Mouse (Mus musculus) spleen, adult 2 months (tissue): Measurements from ENCODE around the gene Ankrd44. TPM values are rescaled to one million over a fixed set of nuclear protein-coding genes. Genes with fewer than 3 reads are reported as not detected.
A peak's percentile ranks its signal among the peaks of the same experiment; 100 is the strongest.

Experiments used
- DNase-seq, 2 experiments: peaks; one replicate each; pipeline versions ENCODE4 v3.0.0 to v3.0.0-alpha.2; 2012 to 2021; ENCODE audit warnings: low spot score in 2 of 2, low read depth in 1 of 2
- H3K27ac ChIP-seq: fragments of 200-500 bp; 2 replicates; pipeline ENCODE4 v1.5.1; 2012; ENCODE audit warnings: low read length, inconsistent platforms; ENCODE audit not compliant: insufficient read depth
- H3K27me3 ChIP-seq: fragments of 200-500 bp; 2 replicates; pipeline ENCODE4 v1.6.1; 2012; ENCODE audit warnings: mild to moderate bottlenecking, moderate library complexity, low read length, inconsistent platforms; ENCODE audit not compliant: control insufficient read depth, insufficient read depth
- H3K36me3 ChIP-seq: fragments of 200-500 bp; 2 replicates; pipeline ENCODE4 v1.6.1; 2012; ENCODE audit warnings: mild to moderate bottlenecking, low read length, inconsistent platforms; ENCODE audit not compliant: control insufficient read depth, insufficient read depth
- H3K4me1 ChIP-seq: fragments of 200-500 bp; 2 replicates; pipeline ENCODE4 v1.6.1; 2011; ENCODE audit warnings: inconsistent platforms; ENCODE audit not compliant: control insufficient read depth, insufficient read depth, insufficient read length
- H3K4me3 ChIP-seq: fragments of 200-500 bp; 2 replicates; pipeline ENCODE4 v1.5.1; 2011; ENCODE audit warnings: mild to moderate bottlenecking, inconsistent platforms; ENCODE audit not compliant: insufficient read depth, insufficient read length; ENCODE audit errors: extremely low read depth
- CTCF ChIP-seq: fragments of 200-500 bp; IDR thresholded peaks from 2 replicates; pipeline ENCODE4 v1.5.1; 2011; ENCODE audit warnings: mild to moderate bottlenecking, inconsistent platforms; ENCODE audit not compliant: insufficient read depth, insufficient read length, insufficient replicate concordance; ENCODE audit errors: extremely low read depth
- POLR2A ChIP-seq: fragments of 200-500 bp; IDR thresholded peaks from 2 replicates; pipeline ENCODE4 v1.6.1; 2011; ENCODE audit warnings: low read depth, low read length, inconsistent platforms
- WGBS: fragments of 180-500 bp; shearing (Covaris S2); methylation state at CpG from one replicate; pipeline ENCODE4 v1.1.7; 2018; 5-methylcytosine and 5-hydroxymethylcytosine counted together
- polyA plus RNA-seq: library from polyadenylated mRNA; depleted of rRNA; stranded (reverse); fragments of >200 nt; gene quantifications from 2 replicates; pipeline ENCODE4 v1.2.3, GENCODE M21; 2012

The Ankrd44 gene
- polyA plus RNA-seq, 1 experiment, result 43.1 TPM

GRCm38 (mm10) chr1:54762216-54762807, 163.9 kb downstream of the Ankrd44 start:
- no peak for DNase-seq
- 91% methylated on average over 10 of the region's 10 CpGs for WGBS
- no peaks in the 10 kb centered on the region for H3K27me3 ChIP-seq
- H3K27ac ChIP-seq, result no peak overlapping the region
- no peaks in the 10 kb centered on the region for H3K4me1 ChIP-seq
- no peak overlapping the region for H3K4me3 ChIP-seq
- no peak for TF ChIP-seq CTCF
- TF ChIP-seq POLR2A, result no peak
- peaks cover 32% of the 10 kb centered on the region for H3K36me3 ChIP-seq

- H3K27ac ChIP-seq, result no peak overlapping the region
- DNase-seq, result no peak
These were observed 166.3 kb downstream of the Ankrd44 start for GRCm38 (mm10) chr1:54759841-54760240.

DNA sequence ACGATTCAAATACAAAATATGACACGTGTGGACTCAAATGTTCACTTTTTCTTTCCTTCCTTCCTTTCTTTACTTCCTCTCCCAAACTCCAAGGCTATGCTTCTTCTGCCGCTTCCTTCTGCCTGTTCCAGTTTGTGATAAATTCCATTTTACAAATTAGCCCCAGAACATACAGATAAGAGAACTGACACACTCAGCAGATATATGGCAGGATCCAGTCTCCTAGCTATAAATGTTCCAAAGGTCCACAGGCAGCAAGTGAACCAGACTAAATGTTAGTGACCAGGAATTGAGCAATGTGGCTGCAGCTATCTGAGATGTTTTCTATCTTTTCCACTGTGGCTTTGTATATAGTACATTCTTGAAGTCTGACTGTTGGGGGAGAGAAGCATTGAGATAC, 168.9 kb downstream of the Ankrd44 start:
- DNase-seq, result no peak
- 63% methylated on average over 3 of the region's 3 CpGs for WGBS
- no peak for TF ChIP-seq CTCF
- no peak for TF ChIP-seq POLR2A
- Histone ChIP-seq H3K4me1 (no peaks in the 10 kb centered on the region), H3K27ac (no peak overlapping the region), H3K36me3 (peaks cover 31% of the 10 kb centered on the region), H3K4me3 (no peak overlapping the region), H3K27me3 (no peaks in the 10 kb centered on the region)

More at GRCm38 (mm10) chr1:54759841-54760240, 166.3 kb downstream of the Ankrd44 start:
- no peak for TF ChIP-seq POLR2A
- TF ChIP-seq CTCF, result no peak
- H3K27me3 ChIP-seq, result no peaks in the 10 kb centered on the region
- H3K4me3 ChIP-seq, result no peak overlapping the region
- peaks cover 27% of the 10 kb centered on the region for H3K36me3 ChIP-seq
- no peaks in the 10 kb centered on the region for H3K4me1 ChIP-seq

GRCm38 (mm10) chr1:54755690-54756365, 170.4 kb downstream of the Ankrd44 start:
- DNase-seq, result no peak
- Histone ChIP-seq H3K4me1 (no peaks in the 10 kb centered on the region), H3K4me3 (no peak overlapping the region), H3K27me3 (no peaks in the 10 kb centered on the region), H3K36me3 (peaks cover 23% of the 10 kb centered on the region), H3K27ac (no peak overlapping the region)
- WGBS, result 91% methylated on average over 8 of the region's 8 CpGs
- TF ChIP-seq POLR2A (no peak), CTCF (no peak)

DNA sequence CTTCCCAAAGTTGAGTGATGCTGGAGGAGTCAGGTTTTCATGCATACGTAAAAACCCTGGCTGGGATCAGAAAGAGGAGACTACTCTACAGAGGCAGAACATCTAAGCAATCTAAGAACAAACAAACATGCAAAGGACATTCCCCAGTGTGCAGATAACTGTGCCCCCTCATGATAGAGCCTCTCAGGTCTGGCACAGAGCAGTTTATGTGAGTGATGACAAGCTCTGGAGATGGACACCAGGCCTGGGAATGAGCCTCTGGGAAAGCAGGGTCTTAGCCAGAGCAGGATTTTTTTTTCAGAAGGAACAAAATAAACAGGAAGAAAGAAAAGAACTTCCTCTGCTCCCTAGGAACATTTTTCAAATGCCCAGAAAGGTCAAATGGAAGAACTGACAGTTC, 176.2 kb downstream of the Ankrd44 start:
- no peak for DNase-seq
- H3K4me1 ChIP-seq, result peaks cover 2% of the 10 kb centered on the region; the same call in 1 of the 2 replicates
- peaks cover 22% of the 10 kb centered on the region for H3K36me3 ChIP-seq
- 89% methylated on average over 1 of the region's 1 CpGs for WGBS
- no peak overlapping the region for H3K4me3 ChIP-seq
- no peaks in the 10 kb centered on the region for H3K27me3 ChIP-seq
- TF ChIP-seq CTCF, result no peak
- TF ChIP-seq POLR2A, result no peak
- 0 out of 2 replicates have a peak overlapping the region, but pooled peaks have one; percentile 13 for H3K27ac ChIP-seq

- 85% methylated on average over 3 of the region's 3 CpGs for whole genome bisulfite sequencing
These were observed 176.7 kb downstream of the Ankrd44 start for GRCm38 (mm10) chr1:54749516-54749915.

DNA sequence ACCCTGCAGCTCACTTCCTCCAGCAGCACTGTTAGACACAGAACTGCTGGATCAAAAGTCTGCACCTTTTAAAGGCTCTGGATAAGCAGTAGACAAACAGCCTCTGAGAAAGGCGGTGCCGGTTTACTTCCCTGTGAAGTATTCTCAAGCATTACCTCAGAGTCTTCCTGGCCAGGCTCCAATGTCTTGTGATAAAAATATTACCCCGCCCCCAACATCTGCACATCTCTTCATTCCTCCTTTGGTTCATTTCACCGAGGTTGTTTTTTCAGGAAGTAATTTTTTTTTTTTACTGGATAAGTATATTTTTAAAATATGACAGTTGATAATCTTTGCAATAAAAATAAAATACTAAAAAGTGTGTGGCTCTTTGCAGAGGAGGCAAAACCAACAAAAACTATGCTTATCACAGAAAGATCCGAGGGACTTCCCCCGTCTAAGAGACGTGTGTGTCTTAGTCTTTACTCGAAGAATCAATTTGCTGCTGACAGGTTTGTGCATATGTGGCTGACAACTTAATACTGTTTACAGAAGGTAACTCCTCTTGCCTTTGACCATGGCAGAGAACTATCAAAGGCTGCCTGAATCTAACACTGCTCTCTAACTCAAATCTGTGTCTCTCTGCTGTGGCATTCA, 178.3 kb downstream of the Ankrd44 start:
- no peaks in the 10 kb centered on the region for H3K27me3 ChIP-seq
- WGBS, result 10% methylated on average over 8 of the region's 8 CpGs
- no peak overlapping the region for H3K4me3 ChIP-seq
- peak in 1 of 2 experiments; percentile 11 for DNase-seq
- TF ChIP-seq CTCF, result no peak
- TF ChIP-seq POLR2A, result no peak
- peaks cover 21% of the 10 kb centered on the region for H3K36me3 ChIP-seq
- no peak overlapping the region for H3K27ac ChIP-seq
- peaks cover 2% of the 10 kb centered on the region; the same call in 1 of the 2 replicates for H3K4me1 ChIP-seq

More at GRCm38 (mm10) chr1:54749516-54749915, 176.7 kb downstream of the Ankrd44 start:
- no peak for DNase-seq
- Histone ChIP-seq H3K36me3 (peaks cover 22% of the 10 kb centered on the region), H3K27ac (no peak overlapping the region), H3K4me3 (no peak overlapping the region), H3K4me1 (peaks cover 2% of the 10 kb centered on the region; the same call in 1 of the 2 replicates), H3K27me3 (no peaks in the 10 kb centered on the region)
- TF ChIP-seq POLR2A (no peak), CTCF (no peak)
